Mouse (Mus musculus) cerebellum, postnatal 36 days (tissue): ENCODE results near the gene Gnaz.

Source experiments
- DNase-seq, 2 experiments: peaks; one replicate each; pipeline ENCODE4 v3.0.0; 2021 to 2022; ENCODE audit warnings: mixed read lengths in 2 of 2

Gene Gnaz

DNA sequence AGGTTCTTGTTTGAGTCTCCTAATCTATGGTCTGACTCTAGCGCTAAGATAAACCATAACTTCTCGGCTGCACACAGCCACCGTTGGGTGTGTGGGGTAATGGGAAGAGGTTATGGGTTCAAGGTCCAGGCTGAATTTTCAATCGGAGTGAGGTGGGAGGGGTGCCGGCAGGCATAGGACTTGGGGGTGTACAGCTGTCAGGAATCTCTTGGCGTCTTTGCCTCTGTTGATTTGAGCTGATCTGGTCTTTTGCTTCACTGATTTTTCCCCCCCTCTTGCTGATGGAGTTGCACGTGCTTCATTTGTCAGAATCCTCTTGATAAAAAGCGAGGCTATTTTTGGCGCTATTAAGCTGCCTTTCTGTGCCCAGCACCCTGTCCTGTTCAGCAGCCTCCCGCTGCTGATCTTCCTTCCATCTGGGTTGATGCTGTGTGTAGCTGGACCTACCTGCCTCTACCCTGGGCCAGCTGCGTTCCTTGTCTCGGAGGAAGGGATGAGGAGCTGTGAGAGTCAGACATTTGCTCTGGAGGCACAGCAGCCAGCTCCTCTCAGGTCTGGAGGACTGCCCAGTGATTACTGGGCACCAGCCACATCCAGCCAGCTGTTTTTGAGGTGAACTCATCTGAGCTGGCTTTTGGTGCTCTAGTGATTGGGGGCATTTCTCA is 96.5 kb downstream of the Gnaz start:
- no peak for DNase-seq

DNA sequence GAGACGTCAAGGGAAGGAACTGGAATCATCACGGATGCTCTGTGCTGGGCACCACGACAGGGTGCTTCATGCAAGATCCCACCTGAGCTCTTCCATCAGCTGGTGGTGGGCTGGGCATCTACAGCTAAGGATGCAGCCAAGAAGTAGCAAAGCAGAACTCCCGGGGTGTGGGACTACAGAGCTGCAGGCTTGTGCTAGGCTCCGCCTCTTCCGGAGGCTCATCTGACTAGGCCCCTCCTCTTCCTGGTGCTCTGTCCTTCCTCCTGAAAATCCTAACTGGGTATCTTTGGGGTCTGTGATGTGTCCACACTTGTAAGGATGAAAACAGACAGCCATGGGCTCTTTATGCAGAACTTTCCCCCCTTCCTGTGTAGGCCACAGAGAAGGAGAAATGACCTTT is 98.7 kb downstream of the Gnaz start:
- DNase-seq: no peak
